Mouse (Mus musculus) heart, adult 2 months (tissue): ENCODE measurements at regions not wholly inside any gene's neighbourhood (a gene's known extent, or its start where the extent isn't known, plus 50 kb on each side); places are given as distances from the start of the nearest gene placed in this dataset.

Experiments
- CTCF ChIP-seq: fragments of 200-600 bp; IDR thresholded peaks from 2 replicates; pipeline ENCODE4 v1.8.1; 2022; ENCODE audit warnings: antibody characterized with exemption, mild to moderate bottlenecking, moderate library complexity
- EP300 ChIP-seq: fragments of 200-500 bp; IDR thresholded peaks from 2 replicates; pipeline ENCODE4 v1.6.1; 2011; ENCODE audit warnings: low read depth, low read length, control low read depth; ENCODE audit not compliant: insufficient read depth
- POLR2A ChIP-seq: fragments of 200-500 bp; IDR thresholded peaks from 2 replicates; pipeline ENCODE4 v1.6.1; 2011; ENCODE audit warnings: mild to moderate bottlenecking, low read depth, low read length, control low read depth; ENCODE audit not compliant: insufficient read depth

- TF ChIP-seq POLR2A (no peak), EP300 (peak; percentile 62; the same call in 1 of the 2 replicates), CTCF (no peak)
Measured at GRCm38 (mm10) chr7:74862727-74863126, 308.1 kb upstream of the Slco3a1 start.
